Mouse (Mus musculus) liver, adult 2 months (tissue): Measurements from ENCODE around the gene Schip1.

Source experiments
- CTCF ChIP-seq: fragments of 200-500 bp; IDR thresholded peaks from 2 replicates; pipeline ENCODE4 v1.5.1; 2011; ENCODE audit warnings: low read depth, low read length, control low read depth
- POLR2A ChIP-seq: fragments of 200-500 bp; IDR thresholded peaks from 2 replicates; pipeline ENCODE4 v1.6.1; 2011; ENCODE audit warnings: low read length, control low read depth; ENCODE audit not compliant: insufficient read depth; ENCODE audit errors: extremely low read depth

- TF ChIP-seq CTCF (no peak), POLR2A (no peak)
These were observed 406.0 kb downstream of the Schip1 start for GRCm38 (mm10) chr3:68470622-68471021.
